Mouse (Mus musculus) embryonic facial prominence, embryonic 14.5 days (tissue): ENCODE results near the gene Mapk12. TPM values are rescaled to one million over a fixed set of nuclear protein-coding genes. Genes with fewer than 3 reads are reported as not detected.

Experiments
- ATAC-seq: fragments of 200-750 bp; cut with Nextera tagmentation; 2 replicates; pipeline ENCODE4 v1.8.0; 2017; ENCODE audit warnings: low read depth, moderate number of reproducible peaks, moderate TSS enrichment
- DNase-seq: peaks from one replicate; pipeline ENCODE4 v3.0.0-alpha.2; 2015; ENCODE audit warnings: low spot score
- H3K27ac ChIP-seq: fragments of 300-500 bp; sonication (generic); replicated peaks from 2 replicates; pipeline ENCODE4 v1.5.1; 2014; ENCODE audit warnings: low read depth, mild to moderate bottlenecking, low read length, moderate library complexity
- H3K27me3 ChIP-seq: fragments of 300-500 bp; sonication (generic); replicated peaks from 2 replicates; pipeline ENCODE4 v1.6.1; 2014; ENCODE audit warnings: low read length; ENCODE audit not compliant: control insufficient read depth, insufficient read depth
- H3K36me3 ChIP-seq: fragments of 300-500 bp; sonication (generic); 2 replicates; pipeline ENCODE4 v1.6.1; 2014; ENCODE audit warnings: low read length, mixed read lengths; ENCODE audit not compliant: control insufficient read depth, insufficient read depth
- H3K4me1 ChIP-seq: fragments of 300-500 bp; sonication (generic); 2 replicates; pipeline ENCODE4 v1.6.1; 2014; ENCODE audit warnings: antibody characterized with exemption, low read length; ENCODE audit not compliant: control insufficient read depth, insufficient read depth
- H3K4me2 ChIP-seq: fragments of 300-500 bp; sonication (generic); 2 replicates; pipeline ENCODE4 v1.6.1; 2014; ENCODE audit warnings: low read depth, mild to moderate bottlenecking, low read length, moderate library complexity, mixed read lengths
- H3K4me3 ChIP-seq: fragments of 300-500 bp; sonication (generic); 2 replicates; pipeline ENCODE4 v1.5.1; 2014; ENCODE audit warnings: low read depth, mild to moderate bottlenecking, low read length
- H3K9ac ChIP-seq: fragments of 300-500 bp; sonication (generic); 2 replicates; pipeline ENCODE4 v1.6.1; 2014; ENCODE audit warnings: low read depth, mild to moderate bottlenecking, low read length, moderate library complexity, mixed read lengths
- H3K9me3 ChIP-seq: fragments of 300-500 bp; sonication (generic); 2 replicates; pipeline ENCODE4 v1.6.1; 2016; ENCODE audit warnings: low read length; ENCODE audit not compliant: control insufficient read depth
- WGBS: fragments of 180-500 bp; shearing (Covaris S2); extraction: QIAGEN DNeasy Blood & Tissue Kit; methylation state at CpG from one replicate; pipeline ENCODE4 v1.1.7; 2014; 5-methylcytosine and 5-hydroxymethylcytosine counted together
- polyA plus RNA-seq: library from polyadenylated mRNA; unstranded; fragments of >200 nt; fragmentation: Nextera tagmentation; extraction: Ambion mirVana; gene quantifications from 2 replicates; pipeline ENCODE4 v1.2.1, GENCODE M21; 2014

Gene Mapk12
- polyA plus RNA-seq, 1 experiment from 2014 or later, result 14.2 TPM

DNA sequence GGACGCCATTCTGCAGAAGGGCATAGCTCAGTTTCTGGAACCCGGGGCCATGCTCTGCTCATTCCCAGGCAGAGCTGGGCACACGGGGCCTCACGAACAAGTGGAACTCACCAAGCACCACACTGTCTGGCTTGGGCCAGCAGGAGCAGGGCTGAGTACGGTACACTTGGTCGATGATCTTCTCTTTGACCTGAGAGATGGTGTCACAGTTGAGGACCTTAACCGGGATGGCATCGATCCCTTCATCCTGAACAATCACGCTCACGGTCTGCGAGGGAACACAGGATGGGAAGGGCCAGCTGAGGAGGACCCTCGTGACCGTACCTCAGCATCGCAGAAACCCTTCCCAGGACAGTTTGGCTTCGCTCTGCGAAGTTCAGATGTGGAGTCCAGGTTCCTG is 18.0 kb upstream of the Mapk12 start:
- H3K27me3 ChIP-seq, result no peaks in the 10 kb centered on the region
- no peaks in the 10 kb centered on the region for H3K4me1 ChIP-seq
- H3K9ac ChIP-seq, result no peak overlapping the region
- H3K4me3 ChIP-seq, result no peak overlapping the region
- 94% methylated on average over 16 of the region's 16 CpGs for WGBS
- no peak overlapping the region for H3K4me2 ChIP-seq
- ATAC-seq (no peak), DNase-seq (no peak)
- no peaks in the 10 kb centered on the region for H3K9me3 ChIP-seq
- H3K27ac ChIP-seq, result no peak overlapping the region
- peaks cover 100% of the 10 kb centered on the region for H3K36me3 ChIP-seq

DNA sequence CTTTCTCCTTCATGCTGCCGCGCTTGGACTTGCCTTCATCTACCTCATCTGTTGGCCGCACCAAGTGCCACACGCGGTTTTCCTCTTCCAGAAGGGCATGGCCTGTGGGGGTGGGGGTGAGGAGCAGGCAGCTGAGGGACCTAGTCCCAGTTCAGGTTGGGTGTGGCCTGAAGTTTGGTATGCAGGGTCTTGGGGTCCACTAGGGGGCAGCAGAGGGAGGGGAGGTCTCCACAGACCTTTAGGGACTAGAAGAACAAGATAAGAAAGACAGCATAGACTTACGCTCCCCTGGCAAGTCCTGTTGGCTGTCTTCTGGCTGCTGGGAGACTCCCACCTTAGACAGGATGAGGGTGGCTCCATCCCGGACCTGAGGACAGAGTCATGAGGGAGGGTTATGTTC is 17.5 kb upstream of the Mapk12 start:
- Histone ChIP-seq H3K9me3 (no peaks in the 10 kb centered on the region), H3K27me3 (no peaks in the 10 kb centered on the region), H3K4me1 (no peaks in the 10 kb centered on the region), H3K9ac (no peak overlapping the region), H3K27ac (no peak overlapping the region), H3K4me2 (no peak overlapping the region), H3K4me3 (no peak overlapping the region), H3K36me3 (peaks cover 97% of the 10 kb centered on the region)
- ATAC-seq (no peak), DNase-seq (peak; percentile 80)
- WGBS, result 68% methylated on average over 7 of the region's 7 CpGs

DNA sequence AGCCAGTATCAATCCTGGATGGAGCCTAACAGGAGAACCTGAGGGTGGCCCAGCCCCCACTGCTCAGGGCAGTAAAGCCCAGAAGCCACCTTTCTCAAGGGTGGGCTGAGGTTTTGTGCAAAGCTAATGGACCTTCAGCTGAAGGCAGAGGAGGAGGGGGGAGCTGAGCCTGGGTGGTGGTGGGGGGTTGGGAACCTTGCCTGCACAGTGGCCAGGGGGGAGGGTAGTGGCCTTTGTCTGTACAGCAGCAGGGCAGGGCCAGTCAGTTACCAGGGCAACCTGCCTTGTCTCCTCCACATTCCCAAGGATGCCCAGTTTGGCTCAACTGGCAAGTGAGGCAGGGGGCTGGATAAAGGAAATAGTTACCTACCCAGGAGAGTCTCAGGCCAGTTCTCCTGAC is 11.8 kb upstream of the Mapk12 start:
- H3K4me2 ChIP-seq, result no peak overlapping the region
- H3K27ac ChIP-seq, result no peak overlapping the region
- peaks cover 19% of the 10 kb centered on the region for H3K27me3 ChIP-seq
- no peak overlapping the region for H3K9ac ChIP-seq
- H3K4me3 ChIP-seq, result no peak overlapping the region
- peaks cover 41% of the 10 kb centered on the region for H3K36me3 ChIP-seq
- no peaks in the 10 kb centered on the region for H3K9me3 ChIP-seq
- peaks cover 14% of the 10 kb centered on the region for H3K4me1 ChIP-seq
- DNase-seq (no peak), ATAC-seq (no peak)

DNA sequence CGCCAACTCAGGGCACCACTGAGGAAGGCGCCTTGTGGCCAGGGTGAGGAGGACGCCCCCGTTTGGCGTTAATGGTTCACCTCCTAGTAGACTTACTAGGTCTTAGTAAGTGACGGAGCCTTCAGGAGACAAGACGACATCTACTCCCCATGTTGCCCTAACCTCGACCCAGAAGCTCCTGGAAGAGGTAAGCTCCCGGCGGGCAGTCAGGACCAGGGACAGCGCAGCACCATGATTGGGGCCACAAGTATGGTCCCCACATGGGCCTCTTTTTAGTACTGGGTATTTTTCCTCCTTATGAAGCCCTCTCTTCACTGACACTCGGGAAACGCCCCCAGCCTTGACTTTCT is 9.5 kb upstream of the Mapk12 start:
- 0% methylated on average over 11 of the region's 13 CpGs for WGBS
- Histone ChIP-seq H3K4me3 (peak overlapping the region; percentile 70), H3K9me3 (no peaks in the 10 kb centered on the region), H3K27ac (no peak overlapping the region; the same call in 1 of the 2 replicates), H3K9ac (peak overlapping the region; percentile 74; the same call in 1 of the 2 replicates), H3K4me1 (peaks cover 20% of the 10 kb centered on the region), H3K4me2 (peak overlapping the region; percentile 95), H3K27me3 (peaks cover 36% of the 10 kb centered on the region), H3K36me3 (peaks cover 18% of the 10 kb centered on the region)
- ATAC-seq, result no peak
- peak; percentile 67 for DNase-seq

DNA sequence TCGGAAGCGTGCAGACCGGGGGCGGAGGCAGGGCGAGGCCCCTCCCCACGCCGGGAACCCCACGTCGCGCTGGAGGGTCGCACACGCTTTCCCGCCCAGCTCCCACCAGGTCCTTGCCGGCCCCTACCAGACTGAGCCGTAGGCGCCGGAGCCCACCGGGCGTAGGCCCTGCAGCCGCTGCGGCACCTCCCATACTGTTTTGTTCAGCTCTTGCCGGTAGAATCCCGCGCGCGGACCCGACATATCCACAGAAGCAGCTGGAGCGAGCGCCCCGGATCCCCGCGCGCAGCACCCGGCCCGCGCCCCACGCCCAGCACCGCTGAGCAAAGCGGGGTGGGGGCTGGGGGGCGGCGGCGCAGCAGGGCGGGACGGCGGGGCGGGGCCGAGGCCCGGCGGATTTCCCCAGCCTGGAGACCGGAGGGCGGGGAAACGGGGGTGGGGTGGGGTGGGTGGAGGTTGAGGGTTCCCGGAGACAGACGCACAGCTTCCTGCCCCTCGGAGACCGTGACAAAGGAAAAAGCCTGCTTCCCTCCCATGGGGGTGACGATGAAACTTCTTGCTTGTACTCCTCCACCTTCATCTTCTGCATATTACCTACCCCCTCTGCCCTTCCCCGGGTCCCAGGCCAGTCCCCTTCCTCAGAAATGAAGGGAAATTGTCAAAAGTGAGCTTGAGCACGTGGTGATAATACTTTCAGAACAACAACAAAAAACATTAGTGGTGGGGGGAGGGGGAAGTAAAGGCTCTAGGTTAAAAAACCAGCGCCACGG is 9.0 kb upstream of the Mapk12 start, which contains the start of gene Mapk11:
Gene Mapk11, minus strand, starts transcription at position 358 of the 770 bp plus-strand sequence.
- H3K36me3 ChIP-seq, result peaks cover 12% of the 10 kb centered on the region
- under 1% methylated on average over 35 of the region's 61 CpGs for WGBS
- H3K9me3 ChIP-seq, result no peaks in the 10 kb centered on the region
- H3K9ac ChIP-seq, result peak within 1 kb of the TSS; percentile 74
- peak within 1 kb of the TSS; percentile 70 for H3K4me3 ChIP-seq
- H3K27ac ChIP-seq, result peak within 1 kb of the TSS; percentile 39; the same call in 1 of the 2 replicates
- peak within 1 kb of the TSS; percentile 95 for H3K4me2 ChIP-seq
- peak; percentile 62 for ATAC-seq
- H3K27me3 ChIP-seq, result peaks cover 36% of the 10 kb centered on the region
- DNase-seq, result peak; percentile 63
- H3K4me1 ChIP-seq, result peaks cover 20% of the 10 kb centered on the region

DNA sequence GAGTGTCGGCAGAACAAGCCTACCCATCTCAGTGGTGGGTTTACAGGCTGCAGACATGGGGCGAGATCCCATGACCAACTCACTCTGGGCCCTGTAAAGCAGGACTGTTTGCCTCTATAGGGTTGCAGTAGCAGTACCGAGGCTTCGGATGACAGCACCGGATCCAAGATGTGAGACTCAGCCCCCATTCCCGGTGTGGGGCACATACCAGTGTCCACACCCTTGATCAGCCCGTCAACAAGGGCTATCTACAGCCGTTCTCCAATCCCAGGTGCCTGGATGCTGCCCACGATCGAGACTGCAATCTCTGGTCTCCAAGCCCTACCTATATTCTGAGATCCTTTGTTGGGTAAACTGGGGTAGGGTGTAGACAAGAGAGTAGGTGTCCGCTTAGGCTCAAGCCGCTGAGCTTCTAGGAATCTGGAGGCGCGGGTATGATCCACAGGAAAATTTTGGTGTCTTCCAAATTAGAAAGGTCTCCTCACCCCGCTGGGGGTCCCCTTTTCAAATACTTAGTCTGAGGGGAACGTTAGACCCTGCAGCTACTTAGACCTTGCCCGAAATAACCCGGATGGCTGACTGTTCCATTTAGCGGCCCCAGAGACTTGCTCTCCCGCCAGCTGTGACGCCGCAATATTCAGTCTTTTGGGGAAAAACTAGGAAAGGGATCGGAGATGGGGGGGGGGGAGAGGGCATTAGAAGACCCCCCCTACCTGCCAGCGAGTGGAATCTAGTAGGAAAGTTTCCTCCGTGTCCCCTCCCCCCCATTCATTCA is 8.2 kb upstream of the Mapk12 start:
- 0 out of 2 replicates have a peak overlapping the region, but pooled peaks have one; percentile 39 for H3K27ac ChIP-seq
- ATAC-seq, result no peak
- H3K9ac ChIP-seq, result peak overlapping the region; percentile 74
- no peak for DNase-seq
- H3K27me3 ChIP-seq, result peaks cover 36% of the 10 kb centered on the region
- H3K9me3 ChIP-seq, result no peaks in the 10 kb centered on the region
- peak overlapping the region; percentile 70 for H3K4me3 ChIP-seq
- H3K36me3 ChIP-seq, result peaks cover 4% of the 10 kb centered on the region; the same call in 1 of the 2 replicates
- 8% methylated on average over 23 of the region's 25 CpGs for WGBS
- peak overlapping the region; percentile 95 for H3K4me2 ChIP-seq
- H3K4me1 ChIP-seq, result peaks cover 20% of the 10 kb centered on the region

DNA sequence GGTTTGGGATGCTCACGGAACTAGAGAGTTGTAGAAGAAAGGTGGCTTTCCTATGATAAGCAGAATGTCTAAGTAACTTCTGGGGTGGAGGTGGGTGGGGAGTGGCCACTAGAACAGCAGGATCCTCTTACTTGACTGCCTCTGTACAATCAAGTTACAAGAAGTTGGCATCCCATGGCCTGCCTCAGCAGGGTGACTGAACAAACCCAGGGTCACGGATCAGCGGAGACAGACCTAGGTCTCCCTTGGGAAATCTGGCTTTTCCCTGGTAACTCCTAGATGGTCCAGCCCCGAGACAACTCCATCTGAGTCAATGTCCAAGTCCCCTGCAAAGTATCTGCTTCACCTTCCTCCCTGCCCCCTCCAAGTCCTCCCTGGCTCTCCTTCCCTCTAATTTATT is 7.4 kb upstream of the Mapk12 start:
- Histone ChIP-seq H3K4me1 (peaks cover 20% of the 10 kb centered on the region), H3K27ac (no peak overlapping the region), H3K36me3 (no peaks in the 10 kb centered on the region), H3K9ac (no peak overlapping the region), H3K4me3 (peak overlapping the region; percentile 70), H3K9me3 (no peaks in the 10 kb centered on the region), H3K4me2 (peak overlapping the region; percentile 95), H3K27me3 (peaks cover 37% of the 10 kb centered on the region)
- WGBS, result 63% methylated on average over 4 of the region's 4 CpGs
- DNase-seq (no peak), ATAC-seq (no peak)

DNA sequence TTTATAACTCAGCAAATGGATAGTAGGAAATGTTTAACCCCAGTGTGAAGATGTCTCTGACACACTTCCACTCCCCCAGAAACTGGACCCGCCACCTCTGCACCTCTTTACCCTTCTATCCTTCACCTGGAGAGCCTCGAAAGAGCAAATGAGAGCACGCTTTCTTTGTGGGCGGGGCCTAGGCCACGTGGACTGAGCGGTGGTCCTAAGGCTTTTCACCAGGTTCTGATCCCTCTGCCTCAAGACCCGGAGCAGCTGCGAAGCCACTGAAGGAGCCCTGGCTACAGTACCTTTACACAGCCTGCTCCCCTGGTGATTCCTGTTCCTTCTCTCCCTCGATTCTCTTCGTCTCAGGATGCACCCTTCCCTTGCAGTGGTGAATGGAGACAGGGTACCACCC is 7.0 kb upstream of the Mapk12 start:
- Histone ChIP-seq H3K36me3 (no peaks in the 10 kb centered on the region), H3K4me2 (peak overlapping the region; percentile 95), H3K9ac (no peak overlapping the region), H3K4me1 (peaks cover 20% of the 10 kb centered on the region), H3K27ac (no peak overlapping the region), H3K27me3 (peaks cover 40% of the 10 kb centered on the region), H3K4me3 (peak overlapping the region; percentile 30), H3K9me3 (no peaks in the 10 kb centered on the region)
- DNase-seq, result no peak
- ATAC-seq, result no peak
- 20% methylated on average over 10 of the region's 10 CpGs for WGBS
